Mouse (Mus musculus): ENCODE measurements around the gene Ciao2b. TPM values are rescaled to one million over a fixed set of nuclear protein-coding genes. Genes with fewer than 3 reads are reported as not detected.

The Ciao2b gene
- total and polyA plus RNA-seq, 3 experiments, result 78.7 to 110 TPM; not detected in 1

GRCm38 (mm10) chr8:104638010-104638409, 3.8 kb downstream of the Ciao2b start:
- Histone ChIP-seq H3K27ac (ENCODE audit: control insufficient read depth, low read depth, low read length) (no peak overlapping the region; the same call in 1 of the 2 replicates), H3K79me2 (ENCODE audit: control insufficient read depth, insufficient read depth, low read length, poor library complexity) (peaks cover 14% of the 10 kb centered on the region), H3K9ac (ENCODE audit: control insufficient read depth, low read depth, low read length, poor library complexity, severe bottlenecking) (no peak overlapping the region), H3K36me3 (ENCODE audit: control insufficient read depth in 1 of 2, insufficient read depth in 2 of 2, low read length in 2 of 2) (peaks cover 0 to 18% of the 10 kb centered on the region in 2 experiments; a peak in 2 of 4 replicates), H3K27me3 (ENCODE audit: control insufficient read depth in 1 of 2, insufficient read depth in 2 of 2, low read length in 2 of 2) (no peaks in the 10 kb centered on the region), H3K4me3 (ENCODE audit: control insufficient read depth in 1 of 2, insufficient read depth in 1 of 2, low read depth in 2 of 2, low read length in 2 of 2) (no peak overlapping the region), H3K4me1 (ENCODE audit: control insufficient read depth in 1 of 2, insufficient read depth in 2 of 2, low read length in 2 of 2) (peaks cover 6 to 19% of the 10 kb centered on the region in 2 experiments), H3K9me3 (replicated peaks; ENCODE audit: insufficient read depth, low read length) (no peaks in the 10 kb centered on the region)
- TF ChIP-seq MYC (IDR thresholded peaks at IDR 0.05; ENCODE audit: low read depth, low read length) (peak; percentile 61; the same call in 1 of the 2 replicates), TAL1 (IDR thresholded peaks at IDR 0.05; ENCODE audit: low read length) (no peak), SIN3A (IDR thresholded peaks at IDR 0.05; ENCODE audit: low read length) (no peak), CHD2 (IDR thresholded peaks at IDR 0.05; ENCODE audit: low read length) (no peak), TBP (IDR thresholded peaks at IDR 0.05; ENCODE audit: low read depth, low read length) (no peak), GABPA (IDR thresholded peaks at IDR 0.05; ENCODE audit: low read depth, low read length) (0 out of 2 replicates have a peak, but pooled peaks have one; percentile 57), GATA1 (IDR thresholded peaks at IDR 0.05; ENCODE audit: low read depth, low read length) (no peak), SMC3 (IDR thresholded peaks at IDR 0.05; ENCODE audit: low read depth, low read length) (no peak), MAFK (IDR thresholded peaks at IDR 0.05; ENCODE audit: borderline replicate concordance, low read depth, low read length) (peak; percentile 41; the same call in 1 of the 2 replicates), CTCF (IDR thresholded peaks at IDR 0.05 in 2 of 3, conservative IDR thresholded peaks at IDR 0.05 in 1 of 3; ENCODE audit: control insufficient read depth in 1 of 3, insufficient read depth in 1 of 3, low read depth in 2 of 3, low read length in 3 of 3, poor library complexity in 1 of 3, severe bottlenecking in 1 of 3) (no peak)
- DNase-seq (ENCODE audit: low read depth, low spot score), result peak; percentile 43

- Histone ChIP-seq H3K9me3 (replicated peaks; ENCODE audit: insufficient read depth, low read length) (no peaks in the 10 kb centered on the region), H3K79me2 (ENCODE audit: control insufficient read depth, insufficient read depth, low read length, poor library complexity) (no peaks in the 10 kb centered on the region), H3K9ac (ENCODE audit: control insufficient read depth, low read depth, low read length, poor library complexity, severe bottlenecking) (no peak overlapping the region), H3K4me1 (ENCODE audit: control insufficient read depth in 1 of 2, insufficient read depth in 2 of 2, low read length in 2 of 2) (peaks cover 8 to 12% of the 10 kb centered on the region in 2 experiments), H3K4me3 (ENCODE audit: control insufficient read depth in 1 of 2, insufficient read depth in 1 of 2, low read depth in 2 of 2, low read length in 2 of 2) (no peak overlapping the region), H3K36me3 (ENCODE audit: control insufficient read depth in 1 of 2, insufficient read depth in 2 of 2, low read length in 2 of 2) (peaks cover 0 to 21% of the 10 kb centered on the region in 2 experiments; a peak in 2 of 4 replicates), H3K27me3 (ENCODE audit: control insufficient read depth in 1 of 2, insufficient read depth in 2 of 2, low read length in 2 of 2) (no peaks in the 10 kb centered on the region), H3K27ac (ENCODE audit: control insufficient read depth, low read depth, low read length) (no peak overlapping the region)
- TF ChIP-seq POLR2AphosphoS2 (IDR thresholded peaks at IDR 0.05; ENCODE audit: low read length), result no peak
- TF ChIP-seq MEF2A (IDR thresholded peaks at IDR 0.05; ENCODE audit: extremely low read depth, insufficient replicate concordance, low read depth, low read length, poor library complexity, severe bottlenecking), result no peak
- no peak for TF ChIP-seq SMC3 (IDR thresholded peaks at IDR 0.05; ENCODE audit: low read depth, low read length)
- TF ChIP-seq ELF1 (IDR thresholded peaks at IDR 0.05; ENCODE audit: low read depth, low read length), result no peak
- TF ChIP-seq JUND (IDR thresholded peaks at IDR 0.05; ENCODE audit: low read depth, low read length), result no peak
- no peak for TF ChIP-seq HCFC1 (IDR thresholded peaks at IDR 0.05; ENCODE audit: low read depth, low read length)
- TF ChIP-seq GATA1 (IDR thresholded peaks at IDR 0.05; ENCODE audit: low read depth, low read length), result no peak
- no peak for TF ChIP-seq MYC (IDR thresholded peaks at IDR 0.05; ENCODE audit: low read depth, low read length)
- TF ChIP-seq MAZ (IDR thresholded peaks at IDR 0.05; ENCODE audit: low read depth, low read length), result no peak
- no peak for TF ChIP-seq ZMIZ1 (IDR thresholded peaks at IDR 0.05; ENCODE audit: low read depth, low read length)
- no peak for TF ChIP-seq TBP (IDR thresholded peaks at IDR 0.05; ENCODE audit: low read depth, low read length)
- TF ChIP-seq EP300 (IDR thresholded peaks at IDR 0.05; ENCODE audit: low read depth in 1 of 2, low read length in 2 of 2), result no peak
- no peak for TF ChIP-seq USF1 (IDR thresholded peaks at IDR 0.05; ENCODE audit: low read depth, low read length)
- no peak for TF ChIP-seq POLR2AphosphoS5 (IDR thresholded peaks at IDR 0.05; ENCODE audit: borderline replicate concordance, low read depth, low read length)
- DNase-seq (ENCODE audit: low read depth, low spot score), result no peak
These were observed 6.6 kb downstream of the Ciao2b start for GRCm38 (mm10) chr8:104635004-104635710.

All from MEL (cell line).